Mouse (Mus musculus): ENCODE measurements around the gene Polr3e.

Polr3e gene

GRCm38 (mm10) chr7:120977063-120977462, 59.5 kb downstream of the Polr3e start:
- in situ Hi-C loops (cut with MboI, MseI) = no loop called here

DNA sequence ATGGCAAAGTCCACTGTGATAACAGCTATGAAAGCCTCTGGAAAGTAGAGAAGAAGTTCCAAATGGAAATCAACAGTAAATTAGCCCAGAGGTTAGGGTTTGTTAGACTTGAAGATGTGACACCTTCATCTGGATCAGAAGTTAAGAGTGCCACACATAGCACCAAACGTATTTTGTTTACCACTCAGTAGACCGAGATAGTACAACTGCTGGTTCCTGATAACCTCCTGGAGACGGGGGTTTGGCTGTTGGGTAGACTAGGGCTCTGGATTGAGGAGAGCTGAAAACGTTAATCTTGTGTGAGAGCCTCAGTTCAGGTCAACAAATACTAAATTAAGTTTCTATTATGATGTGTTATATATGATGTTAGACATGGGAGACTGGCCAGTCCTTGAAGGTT, 62.5 kb downstream of the Polr3e start:
- in situ Hi-C loops (cut with MboI, MseI) = no loop called here

GRCm38 (mm10) chr7:120980931-120981924, 63.7 kb downstream of the Polr3e start:
- in situ Hi-C loops (cut with MboI, MseI) = no loop called here

DNA sequence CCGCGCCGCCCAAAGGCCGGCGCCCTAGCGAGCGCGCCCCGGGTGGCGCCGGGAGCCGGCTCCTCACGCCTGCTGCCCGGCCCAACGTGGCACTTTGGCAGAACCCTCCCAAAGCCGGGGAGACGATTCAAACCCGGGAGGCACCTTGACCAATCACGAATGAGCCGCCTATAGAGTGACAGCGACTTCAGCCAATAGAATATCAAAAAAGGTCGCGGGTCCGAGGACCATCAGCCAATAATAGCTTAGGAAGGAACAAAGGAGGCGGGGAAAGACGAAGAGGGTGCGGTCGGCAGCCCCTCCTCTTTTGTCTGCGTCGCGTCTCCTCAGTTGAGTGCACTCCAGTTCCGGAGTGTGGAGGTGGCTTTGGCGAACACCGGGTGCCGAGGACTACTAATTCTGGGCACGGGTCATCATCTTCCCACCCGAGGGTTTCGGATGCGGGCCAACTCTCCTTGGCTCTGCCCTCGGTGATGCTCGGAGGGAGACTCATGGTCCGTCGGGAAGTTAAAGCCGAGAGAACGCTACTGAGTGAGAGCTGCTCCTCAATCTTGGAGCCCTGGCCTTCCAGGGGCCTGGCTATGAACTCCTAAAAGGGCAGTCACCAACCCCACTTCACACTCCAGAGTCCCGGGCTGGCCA, 64.8 kb downstream of the Polr3e start, which contains the start of the genes Cdr2 and Mfsd13b:
Gene Cdr2 (minus strand): TSS at position 113 of the 642 bp plus-strand sequence.
Gene Mfsd13b (plus strand): TSS at position 310 of the 642 bp plus-strand sequence.
- in situ Hi-C loops (cut with MboI, MseI) = no loop called here

DNA sequence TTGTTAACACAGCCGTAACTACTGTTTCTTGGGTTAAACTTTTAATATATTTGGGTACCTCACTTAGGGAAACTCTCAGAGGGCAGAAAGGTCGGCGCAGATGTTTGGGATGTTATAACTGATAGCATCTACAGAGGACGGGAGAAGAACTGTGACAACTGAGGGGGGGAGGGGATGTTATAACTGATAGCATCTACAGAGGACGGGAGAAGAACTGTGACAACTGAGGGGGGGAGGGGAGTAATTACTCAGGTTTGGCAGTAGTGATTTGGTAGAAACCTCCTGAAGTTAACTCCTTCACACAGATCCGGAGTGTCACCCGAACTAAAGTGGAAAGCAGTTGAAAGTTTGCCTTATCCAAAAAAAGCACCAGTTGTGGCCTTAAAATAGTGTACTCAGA, 65.4 kb downstream of the Polr3e start:
- in situ Hi-C loops (cut with MboI, MseI) = no loop called here

DNA sequence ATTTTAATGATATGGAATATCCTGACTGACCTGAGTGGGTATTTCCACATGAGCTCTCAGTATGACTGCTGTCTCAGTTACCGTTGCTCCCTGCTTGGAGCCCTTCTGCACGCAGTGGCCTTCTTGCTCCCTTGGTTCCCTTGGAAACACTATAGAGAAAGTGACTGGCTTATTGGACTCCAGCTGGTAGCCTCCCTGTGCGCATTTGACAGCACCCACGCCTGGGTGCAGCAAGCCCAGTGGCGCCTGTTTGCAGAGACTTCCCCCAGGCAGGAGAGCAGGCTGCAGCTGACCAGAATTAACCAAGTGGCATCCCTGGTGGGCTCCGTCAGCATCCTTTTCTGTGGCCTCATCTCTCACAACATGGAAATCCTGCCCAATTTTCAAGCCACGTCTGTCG, 73.6 kb downstream of the Polr3e start:
- in situ Hi-C loops (cut with MboI, MseI) = no loop called here
